Mouse (Mus musculus) c-Kit-positive CD71-positive TER-119-positive erythroid progenitor cells, embryonic 14.5 days (primary cell): ENCODE measurements around the gene Tmem11.
"Not testable (repeated sequence)": the region's sequence is repeated elsewhere in the genome, so short reads cannot be mapped to it uniquely, and the experiment has no call there.

Experiments
- DNase-seq: peaks from one replicate; pipeline ENCODE4 v3.0.0-alpha.2; 2013; ENCODE audit warnings: low spot score

Tmem11 gene

GRCm38 (mm10) chr11:60882386-60882785, 3.3 kb upstream of the Tmem11 start:
- no peak for DNase-seq

- no peak for DNase-seq
Observed at GRCm38 (mm10) chr11:60880559-60880958, 1.5 kb upstream of the Tmem11 start.

- peak; percentile 70 for DNase-seq
Observed at GRCm38 (mm10) chr11:60879423-60879822, 351 bp upstream of the Tmem11 start.

- peak; percentile 47 for DNase-seq
Observed at GRCm38 (mm10) chr11:60878056-60878612, 938 bp downstream of the Tmem11 start.

- DNase-seq, result no peak
Observed at GRCm38 (mm10) chr11:60873101-60873500, 6.0 kb downstream of the Tmem11 start.

GRCm38 (mm10) chr11:60871409-60871808, 7.7 kb downstream of the Tmem11 start:
- no peak for DNase-seq

- not testable (repeated sequence) for DNase-seq
Observed at GRCm38 (mm10) chr11:60869471-60869870, 9.6 kb downstream of the Tmem11 start.

- DNase-seq, result no peak
Observed at GRCm38 (mm10) chr11:60867904-60868303, 11.2 kb downstream of the Tmem11 start.

GRCm38 (mm10) chr11:60867456-60867855, 11.6 kb downstream of the Tmem11 start:
- no peak for DNase-seq

- no peak for DNase-seq
Observed at GRCm38 (mm10) chr11:60866021-60866420, 13.1 kb downstream of the Tmem11 start.

GRCm38 (mm10) chr11:60864916-60865315, 14.2 kb downstream of the Tmem11 start:
- DNase-seq, result no peak

- no peak for DNase-seq
Observed at GRCm38 (mm10) chr11:60864166-60864565, 14.9 kb downstream of the Tmem11 start.

- DNase-seq, result no peak
Observed at GRCm38 (mm10) chr11:60863196-60863595, 15.9 kb downstream of the Tmem11 start.

- no peak for DNase-seq
Observed at GRCm38 (mm10) chr11:60861993-60862392, 17.1 kb downstream of the Tmem11 start.

- no peak for DNase-seq
Observed at GRCm38 (mm10) chr11:60856587-60856986, 22.5 kb downstream of the Tmem11 start.

GRCm38 (mm10) chr11:60845415-60845814, 33.7 kb downstream of the Tmem11 start:
- no peak for DNase-seq

- DNase-seq, result no peak
Observed at GRCm38 (mm10) chr11:60843412-60843811, 35.7 kb downstream of the Tmem11 start.

GRCm38 (mm10) chr11:60841467-60842200, 37.4 kb downstream of the Tmem11 start:
- no peak for DNase-seq

GRCm38 (mm10) chr11:60837644-60838406, 41.2 kb downstream of the Tmem11 start:
- DNase-seq, result no peak

GRCm38 (mm10) chr11:60836897-60837296, 42.2 kb downstream of the Tmem11 start:
- no peak for DNase-seq

- peak; percentile 93 for DNase-seq
Observed at GRCm38 (mm10) chr11:60830433-60831052, 48.5 kb downstream of the Tmem11 start, which contains the start of gene Dhrs7b. Gene Dhrs7b, plus strand, starts transcription at chr11:60830631.

- no peak for DNase-seq
Observed at GRCm38 (mm10) chr11:60828903-60829302, 50.2 kb downstream of the Tmem11 start.
